Mouse (Mus musculus) midbrain, embryonic 14.5 days (tissue): ENCODE results near the gene Rnf13. TPM values are rescaled to one million over a fixed set of nuclear protein-coding genes. Genes with fewer than 3 reads are reported as not detected.

ENCODE experiments used
- ATAC-seq: fragments of 200-750 bp; cut with Nextera tagmentation; 2 replicates; pipeline ENCODE4 v1.8.0; 2017; ENCODE audit warnings: moderate number of reproducible peaks, moderate library complexity; ENCODE audit not compliant: low FRiP score, low TSS enrichment
- DNase-seq: peaks from one replicate; pipeline ENCODE4 v3.0.0-alpha.2; 2015
- H3K27ac ChIP-seq: fragments of 300-500 bp; sonication (generic); replicated peaks from 2 replicates; pipeline ENCODE4 v1.5.1; 2014; ENCODE audit warnings: mild to moderate bottlenecking, low read depth, low read length, moderate library complexity
- H3K27me3 ChIP-seq: fragments of 300-500 bp; sonication (generic); 2 replicates; pipeline ENCODE4 v1.6.1; 2014; ENCODE audit warnings: low read length, control low read depth, mixed read lengths; ENCODE audit not compliant: control insufficient read depth, insufficient read depth
- H3K36me3 ChIP-seq: fragments of 300-500 bp; sonication (generic); 2 replicates; pipeline ENCODE4 v1.6.1; 2014; ENCODE audit warnings: low read length, control low read depth; ENCODE audit not compliant: control insufficient read depth, insufficient read depth
- H3K4me1 ChIP-seq: fragments of 300-500 bp; sonication (generic); 2 replicates; pipeline ENCODE4 v1.6.1; 2014; ENCODE audit warnings: mild to moderate bottlenecking, antibody characterized with exemption, low read length, control low read depth; ENCODE audit not compliant: control insufficient read depth, insufficient read depth
- H3K4me2 ChIP-seq: fragments of 300-500 bp; sonication (generic); 2 replicates; pipeline ENCODE4 v1.6.1; 2014; ENCODE audit warnings: mild to moderate bottlenecking, low read length, moderate library complexity
- H3K4me3 ChIP-seq: fragments of 300-500 bp; sonication (generic); replicated peaks from 2 replicates; pipeline ENCODE4 v1.5.1; 2014; ENCODE audit warnings: low read depth, low read length
- H3K9ac ChIP-seq: fragments of 300-500 bp; sonication (generic); replicated peaks from 2 replicates; pipeline ENCODE4 v1.6.1; 2014; ENCODE audit warnings: mild to moderate bottlenecking, low read length, moderate library complexity
- H3K9me3 ChIP-seq: fragments of 300-500 bp; sonication (generic); 2 replicates; pipeline ENCODE4 v1.6.1; 2016; ENCODE audit warnings: low read length, control low read depth, mixed read lengths; ENCODE audit not compliant: control insufficient read depth
- WGBS: fragments of 180-500 bp; shearing (Covaris S2); extraction: QIAGEN DNeasy Blood & Tissue Kit; methylation state at CpG from one replicate; pipeline ENCODE4 v1.1.7; 2014; 5-methylcytosine and 5-hydroxymethylcytosine counted together
- polyA plus RNA-seq: library from polyadenylated mRNA; unstranded; fragments of >200 nt; fragmentation: Nextera tagmentation; extraction: Ambion mirVana; gene quantifications from 2 replicates; pipeline ENCODE4 v1.2.1, GENCODE M21; 2014

Rnf13 gene
- 73.1 and 77.4 TPM in 2 replicates for polyA plus RNA-seq

DNA sequence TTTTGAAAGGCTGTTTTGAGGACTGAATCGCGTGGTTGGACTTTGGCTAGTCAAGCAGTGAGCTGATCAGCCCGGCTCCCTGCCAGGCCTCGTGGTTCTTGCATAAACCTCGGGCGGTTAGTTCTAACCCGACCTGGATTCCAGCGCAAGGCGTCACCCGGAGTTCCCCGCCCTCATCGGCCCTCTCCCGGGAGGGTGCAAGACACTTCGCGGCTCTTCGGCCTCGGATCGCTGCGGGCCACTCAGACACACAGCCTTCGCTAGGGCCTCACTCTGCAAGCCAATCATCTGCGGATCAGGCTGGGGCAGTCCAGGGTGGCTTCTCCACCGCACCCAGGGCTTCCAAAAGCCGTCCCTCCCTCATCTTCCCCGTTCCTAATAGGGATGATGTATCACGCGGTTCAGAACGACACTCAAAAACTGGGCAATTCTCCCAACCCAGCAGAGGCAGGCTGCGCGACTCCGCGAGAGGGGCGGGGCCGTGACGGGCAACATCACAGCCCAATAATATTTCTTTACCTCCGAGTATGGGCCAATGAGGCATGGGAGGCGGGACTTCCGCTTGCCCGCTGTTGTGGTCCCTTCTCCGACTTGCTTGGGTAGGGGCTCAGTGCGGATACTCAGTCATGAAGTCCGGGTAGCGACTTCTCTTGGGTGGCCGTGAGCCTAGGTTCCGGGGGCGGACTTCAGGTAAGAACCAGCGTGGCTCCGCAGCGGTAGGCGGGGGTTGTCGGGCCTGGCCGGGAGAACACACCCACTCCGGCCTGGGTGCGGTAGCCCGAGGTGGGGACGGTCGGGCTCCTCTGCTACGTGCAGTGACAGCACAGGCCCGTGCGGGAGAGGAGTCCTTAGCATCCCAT is at the start of gene Rnf13:
TSS of gene Rnf13 (plus strand) at position 552 of the 860 bp plus-strand sequence.
- WGBS = under 1% methylated on average over 59 of the region's 59 CpGs
- peak; percentile 100 for ATAC-seq
- DNase-seq = peak; percentile 97

DNA sequence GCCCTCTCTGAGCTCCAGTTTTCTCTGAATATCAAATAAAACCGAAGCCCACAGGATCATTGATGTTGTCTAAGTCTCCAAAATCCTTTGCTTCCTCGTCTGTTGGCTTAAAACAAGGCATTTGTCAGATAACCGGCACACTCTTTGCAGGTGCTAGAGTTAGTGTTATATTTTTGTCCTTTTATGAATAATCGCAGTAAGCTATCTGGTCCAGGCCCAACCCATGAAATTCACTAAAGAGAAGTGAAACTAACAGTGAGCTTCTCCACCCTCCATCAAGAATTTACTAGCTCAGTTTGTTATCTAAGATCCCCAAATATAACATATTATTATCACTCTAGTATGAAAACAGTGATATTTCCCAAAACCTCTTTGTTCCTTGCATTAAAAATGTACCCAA is 44.1 kb upstream of the Rnf13 start:
- H3K9me3 ChIP-seq = no peaks in the 10 kb centered on the region
- no peak overlapping the region for H3K4me2 ChIP-seq
- no peak overlapping the region for H3K4me3 ChIP-seq
- no peaks in the 10 kb centered on the region for H3K27me3 ChIP-seq
- no peak for ATAC-seq
- no peak overlapping the region for H3K9ac ChIP-seq
- no peaks in the 10 kb centered on the region for H3K36me3 ChIP-seq
- DNase-seq = no peak
- H3K4me1 ChIP-seq = no peaks in the 10 kb centered on the region
- H3K27ac ChIP-seq = no peak overlapping the region
- 89% methylated on average over 4 of the region's 4 CpGs for WGBS

More for the DNA sequence above, at the start of gene Rnf13:
- H3K36me3 ChIP-seq = no peaks in the 10 kb centered on the region
- H3K9me3 ChIP-seq = no peaks in the 10 kb centered on the region
- peak within 1 kb of the TSS; percentile 78 for H3K4me3 ChIP-seq
- peaks cover 14% of the 10 kb centered on the region; the same call in 1 of the 2 replicates for H3K4me1 ChIP-seq
- H3K27ac ChIP-seq = peak within 1 kb of the TSS; percentile 89
- H3K4me2 ChIP-seq = peak within 1 kb of the TSS; percentile 78
- H3K9ac ChIP-seq = peak within 1 kb of the TSS; percentile 85
- no peaks in the 10 kb centered on the region for H3K27me3 ChIP-seq

DNA sequence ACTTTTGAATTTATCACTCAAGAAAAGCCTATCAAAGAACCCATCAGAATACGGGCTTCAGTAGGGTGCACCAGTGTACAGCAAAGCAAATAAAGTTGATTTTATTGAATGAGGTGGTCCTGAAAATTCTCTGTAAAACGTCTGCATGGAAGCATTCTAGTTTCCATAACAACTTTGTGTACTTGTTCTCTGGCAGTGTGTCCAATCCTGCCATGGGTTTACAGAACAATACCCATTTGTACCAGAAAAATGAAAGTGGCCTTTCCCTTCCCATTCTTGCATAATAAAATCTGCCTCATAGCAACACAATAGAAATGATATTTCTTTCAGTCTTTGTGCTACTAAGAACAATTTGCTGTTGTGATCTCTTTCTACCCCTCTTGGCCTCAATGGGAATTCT is 43.1 kb upstream of the Rnf13 start, which contains the start of gene Ankub1:
TSS of gene Ankub1 (minus strand) at position 81 of the 400 bp plus-strand sequence.
- Histone ChIP-seq H3K4me1 (no peaks in the 10 kb centered on the region), H3K9me3 (no peaks in the 10 kb centered on the region), H3K27me3 (no peaks in the 10 kb centered on the region), H3K4me3 (no peak within 1 kb of the TSS), H3K4me2 (no peak within 1 kb of the TSS), H3K27ac (no peak within 1 kb of the TSS), H3K36me3 (no peaks in the 10 kb centered on the region), H3K9ac (no peak within 1 kb of the TSS)
- DNase-seq (no peak), ATAC-seq (no peak)
- WGBS = 39% methylated on average over 2 of the region's 2 CpGs

DNA sequence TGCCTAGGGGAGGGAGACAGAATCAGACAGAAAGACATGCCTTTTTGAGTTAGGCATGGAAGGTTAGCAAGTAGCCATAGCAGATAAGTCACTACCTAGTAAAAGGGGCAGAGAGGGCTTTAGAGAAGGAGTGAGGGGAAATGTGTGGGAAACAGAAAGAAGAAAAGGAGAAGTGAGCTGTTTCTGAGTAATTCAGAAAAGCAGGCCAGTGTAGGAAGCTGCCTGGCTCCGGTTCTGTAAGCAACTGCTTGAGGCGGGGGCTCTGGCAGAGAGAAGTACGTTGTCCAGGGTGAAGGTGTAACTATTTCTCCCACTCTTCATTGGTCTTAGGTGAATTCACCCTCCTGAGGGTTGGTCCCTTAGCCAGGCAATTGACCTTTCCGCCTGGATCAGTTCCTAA is 39.6 kb upstream of the Rnf13 start:
- H3K36me3 ChIP-seq = no peaks in the 10 kb centered on the region
- no peaks in the 10 kb centered on the region for H3K27me3 ChIP-seq
- no peaks in the 10 kb centered on the region for H3K9me3 ChIP-seq
- DNase-seq = no peak
- 96% methylated on average over 4 of the region's 4 CpGs for WGBS
- no peak overlapping the region for H3K4me2 ChIP-seq
- H3K4me1 ChIP-seq = no peaks in the 10 kb centered on the region
- no peak overlapping the region for H3K4me3 ChIP-seq
- no peak overlapping the region for H3K9ac ChIP-seq
- ATAC-seq = no peak
- no peak overlapping the region for H3K27ac ChIP-seq

DNA sequence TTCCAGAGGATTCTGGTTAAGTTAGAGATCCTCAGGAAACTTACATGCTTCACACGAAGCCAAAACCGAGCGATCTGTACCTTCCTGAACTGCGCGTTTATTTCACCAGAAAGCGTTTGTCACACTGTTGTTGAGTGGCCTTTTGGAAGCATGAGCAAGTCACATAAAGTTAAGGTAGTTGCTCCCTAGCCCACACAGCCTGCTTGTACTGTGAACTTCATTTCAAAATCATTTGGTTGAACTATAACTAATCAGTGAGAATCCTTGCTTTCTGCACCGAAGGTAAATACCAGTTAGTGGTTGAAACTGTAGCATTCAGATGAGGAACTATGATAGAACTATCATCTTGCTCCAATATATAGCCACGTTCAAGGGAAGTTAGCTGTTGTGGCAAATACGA is 39.1 kb upstream of the Rnf13 start:
- DNase-seq (no peak), ATAC-seq (no peak)

DNA sequence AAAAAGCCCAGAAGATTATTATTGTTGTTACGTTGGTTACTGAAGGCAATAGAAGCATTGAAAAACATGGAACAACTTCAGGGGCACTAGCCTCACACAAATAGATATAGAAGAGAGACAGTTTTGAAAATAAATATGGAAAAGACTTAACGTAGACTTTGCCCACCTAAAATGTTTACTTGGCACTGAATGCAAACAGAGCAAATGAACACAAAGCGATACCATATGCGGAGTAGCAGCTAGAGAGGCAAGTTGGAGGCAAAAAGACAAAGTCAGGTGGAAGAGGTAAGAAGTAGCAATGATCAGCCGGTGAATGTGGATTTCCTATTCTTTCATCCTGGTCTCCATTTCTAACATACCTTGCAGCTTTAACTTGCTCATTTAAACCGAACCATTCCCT is 21.7 kb upstream of the Rnf13 start:
- Histone ChIP-seq H3K27me3 (no peaks in the 10 kb centered on the region), H3K9me3 (no peaks in the 10 kb centered on the region), H3K9ac (no peak overlapping the region), H3K4me2 (no peak overlapping the region), H3K4me3 (no peak overlapping the region), H3K4me1 (no peaks in the 10 kb centered on the region), H3K36me3 (no peaks in the 10 kb centered on the region), H3K27ac (no peak overlapping the region)
- ATAC-seq (no peak), DNase-seq (no peak)
- WGBS = 92% methylated on average over 6 of the region's 6 CpGs

More for the DNA sequence above, 39.1 kb upstream of the Rnf13 start:
- Histone ChIP-seq H3K27ac (no peak overlapping the region), H3K4me2 (no peak overlapping the region), H3K4me3 (no peak overlapping the region), H3K36me3 (no peaks in the 10 kb centered on the region), H3K9ac (no peak overlapping the region), H3K4me1 (no peaks in the 10 kb centered on the region), H3K27me3 (no peaks in the 10 kb centered on the region), H3K9me3 (no peaks in the 10 kb centered on the region)
- WGBS = 94% methylated on average over 9 of the region's 9 CpGs

DNA sequence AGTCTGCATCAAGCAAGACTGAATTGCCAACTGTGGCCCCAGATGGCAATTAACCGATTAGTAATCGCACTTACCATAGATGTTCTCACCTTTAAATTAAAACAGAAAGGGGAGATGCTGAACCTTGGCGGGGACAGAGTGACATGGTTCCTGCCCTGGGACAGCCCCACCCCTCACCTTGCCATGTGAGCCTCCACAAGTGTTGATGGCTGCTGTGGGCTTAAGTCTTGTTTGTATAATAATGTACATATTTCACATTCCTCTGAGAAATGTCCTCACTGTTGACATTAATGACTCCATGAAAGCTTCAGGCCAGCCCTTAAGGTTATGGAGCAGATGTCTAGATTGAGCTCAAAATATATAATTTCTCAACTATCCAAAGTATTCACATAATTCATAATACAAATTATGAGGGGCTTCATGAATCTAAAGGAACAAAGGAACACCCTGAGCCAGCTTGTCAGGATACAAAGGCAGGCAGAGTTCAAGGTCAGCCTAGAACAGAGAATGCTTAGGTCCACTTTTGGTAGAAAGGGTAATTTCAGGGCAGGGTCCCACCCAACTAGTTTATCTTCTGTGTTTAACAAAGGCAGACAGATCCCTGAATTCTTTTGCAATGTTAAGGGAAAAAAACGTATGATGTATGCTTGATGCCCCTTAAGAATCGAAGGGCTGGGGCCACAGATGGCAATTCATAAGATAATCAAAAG is 3.5 kb upstream of the Rnf13 start:
- Histone ChIP-seq H3K27me3 (no peaks in the 10 kb centered on the region), H3K36me3 (no peaks in the 10 kb centered on the region), H3K4me2 (no peak overlapping the region), H3K9me3 (no peaks in the 10 kb centered on the region), H3K4me1 (peaks cover 8% of the 10 kb centered on the region; the same call in 1 of the 2 replicates), H3K9ac (no peak overlapping the region), H3K27ac (no peak overlapping the region), H3K4me3 (no peak overlapping the region)
- DNase-seq = no peak
- no peak for ATAC-seq
- WGBS = 83% methylated on average over 5 of the region's 5 CpGs

DNA sequence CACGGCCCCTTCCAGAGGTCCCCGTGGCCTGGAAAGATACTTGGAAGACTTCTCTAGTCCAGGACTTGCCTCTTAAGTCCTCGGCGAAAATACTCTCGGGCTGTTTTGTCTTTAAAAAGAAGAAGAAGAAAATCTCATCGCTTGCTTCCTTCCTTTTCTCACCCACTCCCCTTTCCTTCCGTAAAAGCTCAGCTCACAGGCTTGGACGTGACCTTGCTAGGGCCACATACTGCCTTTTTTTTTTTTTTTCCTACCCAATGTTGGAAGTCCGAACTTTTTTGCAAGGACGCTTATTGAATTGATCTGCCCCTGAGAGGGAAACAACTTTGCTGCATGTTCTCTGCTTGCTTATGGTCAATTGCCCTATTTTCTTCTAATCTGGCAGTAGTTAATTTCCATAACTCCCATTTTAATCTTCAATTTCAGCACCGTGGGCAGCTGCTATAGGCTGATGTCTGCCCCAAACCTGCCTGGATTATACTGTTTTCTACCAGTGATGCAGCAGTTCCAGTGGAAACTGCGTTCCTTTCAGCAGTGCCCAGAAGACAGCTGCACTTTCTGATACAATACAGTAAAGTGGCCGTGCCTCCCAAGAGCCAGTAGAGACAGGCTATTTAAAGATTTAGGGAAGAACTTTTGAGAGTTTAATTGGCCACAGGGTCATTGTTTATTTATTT is 695 bp downstream of the Rnf13 start:
- peak overlapping the region; percentile 78 for H3K4me3 ChIP-seq
- H3K36me3 ChIP-seq = no peaks in the 10 kb centered on the region
- H3K9ac ChIP-seq = peak overlapping the region; percentile 85
- no peaks in the 10 kb centered on the region for H3K9me3 ChIP-seq
- WGBS = 1% methylated on average over 13 of the region's 13 CpGs
- peaks cover 14% of the 10 kb centered on the region; the same call in 1 of the 2 replicates for H3K4me1 ChIP-seq
- H3K4me2 ChIP-seq = peak overlapping the region; percentile 78
- ATAC-seq = no peak
- peak; percentile 17 for DNase-seq
- H3K27me3 ChIP-seq = no peaks in the 10 kb centered on the region
- peak overlapping the region; percentile 89 for H3K27ac ChIP-seq
